Mouse (Mus musculus): ENCODE data around the gene Serpina9. TPM values are rescaled to one million over a fixed set of nuclear protein-coding genes. Genes with fewer than 3 reads are reported as not detected.

The Serpina9 gene
- polyA plus RNA-seq, 1 experiment from 2014 or later, result 0.06 TPM

GRCm38 (mm10) chr12:103996513-103996912 lies 17.0 kb downstream of the Serpina9 start:
- no peaks in the 10 kb centered on the region for H3K4me1 ChIP-seq (ENCODE audit: insufficient read depth, low read length)
- no peak overlapping the region for H3K4me3 ChIP-seq (ENCODE audit: low read length)
- no peak overlapping the region for H3K9ac ChIP-seq (replicated peaks; ENCODE audit: low read length)
- H3K4me2 ChIP-seq (replicated peaks; ENCODE audit: low read depth, low read length), result no peak overlapping the region
- WGBS, result 71% methylated on average over 2 of the region's 2 CpGs
- ATAC-seq (ENCODE audit: low FRiP score, low TSS enrichment), result no peak
- H3K27ac ChIP-seq (ENCODE audit: low read length), result no peak overlapping the region
- no peaks in the 10 kb centered on the region for H3K36me3 ChIP-seq (ENCODE audit: insufficient read depth, low read length)
- H3K27me3 ChIP-seq (ENCODE audit: insufficient read depth, low read length), result 0 out of 2 replicates have a peak, but pooled peaks cover 4% of the 10 kb centered on the region
- no peaks in the 10 kb centered on the region for H3K9me3 ChIP-seq (ENCODE audit: low read length)

- Histone ChIP-seq H3K4me1 (ENCODE audit: insufficient read depth, low read length) (no peaks in the 10 kb centered on the region), H3K4me2 (replicated peaks; ENCODE audit: low read depth, low read length) (no peak overlapping the region), H3K9me3 (ENCODE audit: low read length) (no peaks in the 10 kb centered on the region), H3K36me3 (ENCODE audit: insufficient read depth, low read length) (no peaks in the 10 kb centered on the region), H3K9ac (replicated peaks; ENCODE audit: low read length) (no peak overlapping the region), H3K27ac (ENCODE audit: low read length) (no peak overlapping the region), H3K4me3 (ENCODE audit: low read length) (no peak overlapping the region), H3K27me3 (ENCODE audit: insufficient read depth, low read length) (0 out of 2 replicates have a peak, but pooled peaks cover 4% of the 10 kb centered on the region)
- ATAC-seq (ENCODE audit: low FRiP score, low TSS enrichment), result no peak
- 30% methylated on average over 5 of the region's 5 CpGs for WGBS
Observed at GRCm38 (mm10) chr12:103995292-103996072, 18.1 kb downstream of the Serpina9 start.

GRCm38 (mm10) chr12:103992945-103993344 lies 20.6 kb downstream of the Serpina9 start:
- Histone ChIP-seq H3K27ac (ENCODE audit: low read length) (no peak overlapping the region), H3K27me3 (ENCODE audit: insufficient read depth, low read length) (0 out of 2 replicates have a peak, but pooled peaks cover 4% of the 10 kb centered on the region), H3K4me1 (ENCODE audit: insufficient read depth, low read length) (no peaks in the 10 kb centered on the region), H3K36me3 (ENCODE audit: insufficient read depth, low read length) (no peaks in the 10 kb centered on the region), H3K4me2 (replicated peaks; ENCODE audit: low read depth, low read length) (no peak overlapping the region), H3K9ac (replicated peaks; ENCODE audit: low read length) (no peak overlapping the region), H3K9me3 (ENCODE audit: low read length) (no peaks in the 10 kb centered on the region), H3K4me3 (ENCODE audit: low read length) (no peak overlapping the region)
- WGBS, result 77% methylated on average over 7 of the region's 7 CpGs
- no peak for ATAC-seq (ENCODE audit: low FRiP score, low TSS enrichment)

GRCm38 (mm10) chr12:103989857-103990256 lies 23.7 kb downstream of the Serpina9 start, which contains the start of gene Serpina11:
TSS of gene Serpina11 (minus strand) at chr12:103989957.
- no peak for ATAC-seq (ENCODE audit: low FRiP score, low TSS enrichment)
- H3K27me3 ChIP-seq (ENCODE audit: insufficient read depth, low read length), result 0 out of 2 replicates have a peak, but pooled peaks cover 4% of the 10 kb centered on the region
- H3K36me3 ChIP-seq (ENCODE audit: insufficient read depth, low read length), result no peaks in the 10 kb centered on the region
- no peak within 1 kb of the TSS for H3K4me2 ChIP-seq (replicated peaks; ENCODE audit: low read depth, low read length)
- no peak within 1 kb of the TSS for H3K4me3 ChIP-seq (ENCODE audit: low read length)
- no peak within 1 kb of the TSS for H3K9ac ChIP-seq (replicated peaks; ENCODE audit: low read length)
- H3K27ac ChIP-seq (ENCODE audit: low read length), result no peak within 1 kb of the TSS
- no peaks in the 10 kb centered on the region for H3K4me1 ChIP-seq (ENCODE audit: insufficient read depth, low read length)
- 92% methylated on average over 6 of the region's 6 CpGs for WGBS
- no peaks in the 10 kb centered on the region for H3K9me3 ChIP-seq (ENCODE audit: low read length)

- no peak for ATAC-seq (ENCODE audit: low FRiP score, low TSS enrichment)
- WGBS, result 51% methylated on average over 2 of the region's 2 CpGs
- H3K4me3 ChIP-seq (ENCODE audit: low read length), result no peak overlapping the region
- no peaks in the 10 kb centered on the region for H3K36me3 ChIP-seq (ENCODE audit: insufficient read depth, low read length)
- no peaks in the 10 kb centered on the region for H3K4me1 ChIP-seq (ENCODE audit: insufficient read depth, low read length)
- no peak overlapping the region for H3K9ac ChIP-seq (replicated peaks; ENCODE audit: low read length)
- no peaks in the 10 kb centered on the region for H3K9me3 ChIP-seq (ENCODE audit: low read length)
- no peak overlapping the region for H3K4me2 ChIP-seq (replicated peaks; ENCODE audit: low read depth, low read length)
- H3K27ac ChIP-seq (ENCODE audit: low read length), result no peak overlapping the region
- 0 out of 2 replicates have a peak, but pooled peaks cover 1% of the 10 kb centered on the region for H3K27me3 ChIP-seq (ENCODE audit: insufficient read depth, low read length)
Observed at GRCm38 (mm10) chr12:103989514-103989767, 24.1 kb downstream of the Serpina9 start.

GRCm38 (mm10) chr12:103988754-103989513 lies 24.6 kb downstream of the Serpina9 start:
- no peak overlapping the region for H3K9ac ChIP-seq (replicated peaks; ENCODE audit: low read length)
- H3K4me2 ChIP-seq (replicated peaks; ENCODE audit: low read depth, low read length), result no peak overlapping the region
- H3K4me3 ChIP-seq (ENCODE audit: low read length), result no peak overlapping the region
- WGBS, result 44% methylated on average over 14 of the region's 14 CpGs
- H3K4me1 ChIP-seq (ENCODE audit: insufficient read depth, low read length), result no peaks in the 10 kb centered on the region
- no peaks in the 10 kb centered on the region for H3K27me3 ChIP-seq (ENCODE audit: insufficient read depth, low read length)
- no peak for ATAC-seq (ENCODE audit: low FRiP score, low TSS enrichment)
- H3K9me3 ChIP-seq (ENCODE audit: low read length), result no peaks in the 10 kb centered on the region
- H3K27ac ChIP-seq (ENCODE audit: low read length), result no peak overlapping the region
- no peaks in the 10 kb centered on the region for H3K36me3 ChIP-seq (ENCODE audit: insufficient read depth, low read length)

GRCm38 (mm10) chr12:103985868-103986267 lies 27.7 kb downstream of the Serpina9 start:
- H3K36me3 ChIP-seq (ENCODE audit: insufficient read depth, low read length), result no peaks in the 10 kb centered on the region
- no peaks in the 10 kb centered on the region for H3K4me1 ChIP-seq (ENCODE audit: insufficient read depth, low read length)
- no peak for ATAC-seq (ENCODE audit: low FRiP score, low TSS enrichment)
- no peaks in the 10 kb centered on the region for H3K9me3 ChIP-seq (ENCODE audit: low read length)
- H3K27ac ChIP-seq (ENCODE audit: low read length), result no peak overlapping the region
- no peak overlapping the region for H3K4me2 ChIP-seq (replicated peaks; ENCODE audit: low read depth, low read length)
- no peak overlapping the region for H3K9ac ChIP-seq (replicated peaks; ENCODE audit: low read length)
- WGBS, result 65% methylated on average over 5 of the region's 5 CpGs
- H3K4me3 ChIP-seq (ENCODE audit: low read length), result no peak overlapping the region
- H3K27me3 ChIP-seq (ENCODE audit: insufficient read depth, low read length), result no peaks in the 10 kb centered on the region

GRCm38 (mm10) chr12:103984935-103985334 lies 28.6 kb downstream of the Serpina9 start:
- Histone ChIP-seq H3K27me3 (ENCODE audit: insufficient read depth, low read length) (no peaks in the 10 kb centered on the region), H3K9ac (replicated peaks; ENCODE audit: low read length) (no peak overlapping the region), H3K36me3 (ENCODE audit: insufficient read depth, low read length) (no peaks in the 10 kb centered on the region), H3K4me2 (replicated peaks; ENCODE audit: low read depth, low read length) (no peak overlapping the region), H3K4me3 (ENCODE audit: low read length) (no peak overlapping the region), H3K9me3 (ENCODE audit: low read length) (no peaks in the 10 kb centered on the region), H3K27ac (ENCODE audit: low read length) (no peak overlapping the region), H3K4me1 (ENCODE audit: insufficient read depth, low read length) (no peaks in the 10 kb centered on the region)
- ATAC-seq (ENCODE audit: low FRiP score, low TSS enrichment), result no peak
- WGBS, result 59% methylated on average over 4 of the region's 4 CpGs

- WGBS, result 70% methylated on average over 7 of the region's 7 CpGs
- H3K4me1 ChIP-seq (ENCODE audit: insufficient read depth, low read length), result no peaks in the 10 kb centered on the region
- H3K36me3 ChIP-seq (ENCODE audit: insufficient read depth, low read length), result no peaks in the 10 kb centered on the region
- no peak overlapping the region for H3K27ac ChIP-seq (ENCODE audit: low read length)
- no peak overlapping the region for H3K4me2 ChIP-seq (replicated peaks; ENCODE audit: low read depth, low read length)
- H3K9ac ChIP-seq (replicated peaks; ENCODE audit: low read length), result no peak overlapping the region
- no peak for ATAC-seq (ENCODE audit: low FRiP score, low TSS enrichment)
- no peaks in the 10 kb centered on the region for H3K27me3 ChIP-seq (ENCODE audit: insufficient read depth, low read length)
- H3K9me3 ChIP-seq (ENCODE audit: low read length), result no peaks in the 10 kb centered on the region
- no peak overlapping the region for H3K4me3 ChIP-seq (ENCODE audit: low read length)
Observed at GRCm38 (mm10) chr12:103981646-103982360, 31.8 kb downstream of the Serpina9 start.

Data from kidney, embryonic 16.5 days (tissue).